Mouse (Mus musculus) bone marrow, adult 2 months (tissue): ENCODE data around the gene Mgarp.

Experiments used
- CTCF ChIP-seq: fragments of 200-500 bp; IDR thresholded peaks from 2 replicates; pipeline ENCODE4 v1.5.1; 2011; ENCODE audit warnings: low read length, control low read depth; ENCODE audit not compliant: control insufficient read depth, insufficient read depth
- POLR2A ChIP-seq: fragments of 200-500 bp; IDR thresholded peaks from 2 replicates; pipeline ENCODE4 v1.6.1; 2011; ENCODE audit warnings: low read depth, mild to moderate bottlenecking, control low read depth, low read length, borderline replicate concordance; ENCODE audit not compliant: control insufficient read depth

- TF ChIP-seq POLR2A (no peak), CTCF (no peak)
These were observed 13.1 kb downstream of the Mgarp start for GRCm38 (mm10) chr3:51383409-51383808.
